Mouse (Mus musculus) frontal cortex, postnatal 14 days (tissue): ENCODE results near the gene C9.
A peak's percentile ranks its signal among the peaks of the same experiment; 100 is the strongest.

Experiments
- DNase-seq, 2 experiments: peaks; one replicate each; pipeline ENCODE4 v3.0.0; 2022; ENCODE audit warnings: low spot score in 2 of 2

Gene C9

GRCm38 (mm10) chr15:6445135-6445534 lies at the start of gene C9:
Gene C9 (plus strand): TSS chr15:6445327.
- DNase-seq: no peak

GRCm38 (mm10) chr15:6398211-6398610 lies 46.9 kb upstream of the C9 start:
- no peak for DNase-seq

- no peak for DNase-seq
These were observed 46.2 kb upstream of the C9 start for GRCm38 (mm10) chr15:6398881-6399280.

GRCm38 (mm10) chr15:6400115-6400514 lies 45.0 kb upstream of the C9 start:
- DNase-seq: no peak

GRCm38 (mm10) chr15:6402433-6402832 lies 42.7 kb upstream of the C9 start:
- no peak for DNase-seq

GRCm38 (mm10) chr15:6404172-6404571 lies 41.0 kb upstream of the C9 start:
- DNase-seq: no peak

- no peak for DNase-seq
These were observed 38.4 kb upstream of the C9 start for GRCm38 (mm10) chr15:6406771-6407170.

- DNase-seq: no peak
These were observed 36.1 kb upstream of the C9 start for GRCm38 (mm10) chr15:6409031-6409430.

GRCm38 (mm10) chr15:6410161-6410560 lies 35.0 kb upstream of the C9 start:
- no peak for DNase-seq

- DNase-seq: no peak
These were observed 33.8 kb upstream of the C9 start for GRCm38 (mm10) chr15:6411334-6411733.

GRCm38 (mm10) chr15:6415317-6415716 lies 29.8 kb upstream of the C9 start:
- no peak for DNase-seq

GRCm38 (mm10) chr15:6431777-6432176 lies 13.3 kb upstream of the C9 start:
- no peak for DNase-seq

GRCm38 (mm10) chr15:6432411-6432810 lies 12.7 kb upstream of the C9 start:
- DNase-seq: no peak

- no peak for DNase-seq
These were observed 9.8 kb upstream of the C9 start for GRCm38 (mm10) chr15:6435281-6435680.

GRCm38 (mm10) chr15:6435773-6436172 lies 9.4 kb upstream of the C9 start:
- peak in 1 of 2 experiments; percentile 10 for DNase-seq

GRCm38 (mm10) chr15:6438685-6439084 lies 6.4 kb upstream of the C9 start:
- DNase-seq: no peak

- DNase-seq: no peak
These were observed 675 bp upstream of the C9 start for GRCm38 (mm10) chr15:6444452-6444851.

GRCm38 (mm10) chr15:6446181-6446580 lies 1.1 kb downstream of the C9 start:
- no peak for DNase-seq

- DNase-seq: no peak
These were observed 3.8 kb downstream of the C9 start for GRCm38 (mm10) chr15:6448892-6449291.

GRCm38 (mm10) chr15:6454461-6454860 lies 9.3 kb downstream of the C9 start:
- no peak for DNase-seq

- DNase-seq: no peak
These were observed 16.3 kb downstream of the C9 start for GRCm38 (mm10) chr15:6461381-6461780.

GRCm38 (mm10) chr15:6463361-6463923 lies 18.3 kb downstream of the C9 start:
- no peak for DNase-seq

GRCm38 (mm10) chr15:6466995-6467394 lies 21.9 kb downstream of the C9 start:
- no peak for DNase-seq

- DNase-seq: no peak
These were observed 23.7 kb downstream of the C9 start for GRCm38 (mm10) chr15:6468845-6469244.
